Mouse (Mus musculus) heart, embryonic 16.5 days (tissue): ENCODE data around the gene Nme7. TPM values are rescaled to one million over a fixed set of nuclear protein-coding genes. Genes with fewer than 3 reads are reported as not detected.

ENCODE experiments used
- ATAC-seq: fragments of 200-750 bp; cut with Nextera tagmentation; replicated peaks from 2 replicates; pipeline ENCODE4 v1.8.0; 2017; ENCODE audit warnings: moderate number of reproducible peaks; ENCODE audit not compliant: insufficient read depth, low FRiP score; ENCODE audit errors: extremely low read depth
- H3K27ac ChIP-seq: fragments of 300-500 bp; sonication (generic); 2 replicates; pipeline ENCODE4 v1.5.1; 2014; ENCODE audit warnings: mild to moderate bottlenecking, low read length, control low read depth, moderate library complexity
- H3K27me3 ChIP-seq: fragments of 300-500 bp; sonication (generic); 2 replicates; pipeline ENCODE4 v1.6.1; 2014; ENCODE audit warnings: low read length, mixed read lengths; ENCODE audit not compliant: control insufficient read depth, insufficient read depth
- H3K36me3 ChIP-seq: fragments of 300-500 bp; sonication (generic); 2 replicates; pipeline ENCODE4 v1.6.1; 2014; ENCODE audit not compliant: control insufficient read depth, insufficient read depth
- H3K4me1 ChIP-seq: fragments of 300-500 bp; sonication (generic); 2 replicates; pipeline ENCODE4 v1.6.1; 2014; ENCODE audit warnings: low read length, mixed read lengths; ENCODE audit not compliant: control insufficient read depth, insufficient read depth
- H3K4me2 ChIP-seq: fragments of 300-500 bp; sonication (generic); 2 replicates; pipeline ENCODE4 v1.6.1; 2014; ENCODE audit warnings: low read depth, mild to moderate bottlenecking, control low read depth, low read length
- H3K4me3 ChIP-seq: fragments of 300-500 bp; sonication (generic); 2 replicates; pipeline ENCODE4 v1.5.1; 2014; ENCODE audit warnings: mild to moderate bottlenecking, control low read depth, low read length
- H3K9ac ChIP-seq: fragments of 300-500 bp; sonication (generic); 2 replicates; pipeline ENCODE4 v1.6.1; 2014; ENCODE audit warnings: low read length, control low read depth
- H3K9me3 ChIP-seq: fragments of 300-500 bp; sonication (generic); replicated peaks from 2 replicates; pipeline ENCODE4 v1.6.1; 2016; ENCODE audit warnings: low read length; ENCODE audit not compliant: control insufficient read depth
- WGBS: fragments of 180-500 bp; shearing (Covaris S2); extraction: QIAGEN DNeasy Blood & Tissue Kit; methylation state at CpG from one replicate; pipeline ENCODE4 v1.1.7; 2014; 5-methylcytosine and 5-hydroxymethylcytosine counted together
- polyA plus RNA-seq: library from polyadenylated mRNA; unstranded; fragments of >200 nt; fragmentation: Nextera tagmentation; extraction: Ambion mirVana; gene quantifications from 2 replicates; pipeline ENCODE4 v1.2.1, GENCODE M21; 2015

Nme7 gene
- polyA plus RNA-seq, 1 experiment from 2014 or later: 21.9 TPM

DNA sequence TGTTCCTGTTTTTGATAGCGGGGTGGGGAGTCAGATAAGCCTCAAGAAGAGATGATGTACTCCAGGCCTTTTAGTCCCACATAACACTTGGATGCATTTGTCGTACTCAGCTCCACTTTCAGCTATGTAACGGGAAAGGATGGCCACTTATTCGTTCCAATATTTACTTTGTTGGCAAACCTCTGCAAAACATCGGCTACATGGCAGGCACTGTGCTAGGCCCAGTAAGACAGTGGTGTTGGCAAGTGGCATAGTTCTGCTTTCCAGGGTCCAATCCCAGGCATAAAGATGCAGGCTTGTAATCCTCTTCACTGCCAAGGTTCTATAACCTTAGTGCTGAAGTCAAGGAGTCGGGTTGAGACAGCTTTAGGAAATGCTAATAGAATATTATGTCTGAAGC lies 170.4 kb downstream of the Nme7 start:
- H3K4me2 ChIP-seq: peak overlapping the region; percentile 19; the same call in 1 of the 2 replicates
- 29% methylated on average over 6 of the region's 6 CpGs for WGBS
- H3K4me1 ChIP-seq: peaks cover 17% of the 10 kb centered on the region
- no peaks in the 10 kb centered on the region for H3K36me3 ChIP-seq
- H3K27ac ChIP-seq: peak overlapping the region; percentile 78
- H3K9me3 ChIP-seq: no peaks in the 10 kb centered on the region
- H3K4me3 ChIP-seq: no peak overlapping the region
- H3K9ac ChIP-seq: no peak overlapping the region
- 0 out of 2 replicates have a peak, but pooled peaks have one; percentile 16 for ATAC-seq
- H3K27me3 ChIP-seq: no peaks in the 10 kb centered on the region

- Histone ChIP-seq H3K4me3 (no peak overlapping the region), H3K36me3 (no peaks in the 10 kb centered on the region), H3K9me3 (no peaks in the 10 kb centered on the region), H3K9ac (no peak overlapping the region), H3K27me3 (no peaks in the 10 kb centered on the region), H3K4me1 (peaks cover 17% of the 10 kb centered on the region), H3K4me2 (peak overlapping the region; percentile 19), H3K27ac (peak overlapping the region; percentile 78)
- ATAC-seq: peak; percentile 88
- WGBS: 22% methylated on average over 7 of the region's 7 CpGs
These were observed 171.0 kb downstream of the Nme7 start for GRCm38 (mm10) chr1:164474778-164475511.

GRCm38 (mm10) chr1:164475895-164476294 lies 172.0 kb downstream of the Nme7 start:
- Histone ChIP-seq H3K4me3 (no peak overlapping the region), H3K9ac (no peak overlapping the region), H3K4me2 (no peak overlapping the region), H3K36me3 (no peaks in the 10 kb centered on the region), H3K4me1 (peaks cover 17% of the 10 kb centered on the region), H3K27me3 (no peaks in the 10 kb centered on the region), H3K27ac (no peak overlapping the region), H3K9me3 (no peaks in the 10 kb centered on the region)
- 86% methylated on average over 4 of the region's 4 CpGs for WGBS
- ATAC-seq: no peak

DNA sequence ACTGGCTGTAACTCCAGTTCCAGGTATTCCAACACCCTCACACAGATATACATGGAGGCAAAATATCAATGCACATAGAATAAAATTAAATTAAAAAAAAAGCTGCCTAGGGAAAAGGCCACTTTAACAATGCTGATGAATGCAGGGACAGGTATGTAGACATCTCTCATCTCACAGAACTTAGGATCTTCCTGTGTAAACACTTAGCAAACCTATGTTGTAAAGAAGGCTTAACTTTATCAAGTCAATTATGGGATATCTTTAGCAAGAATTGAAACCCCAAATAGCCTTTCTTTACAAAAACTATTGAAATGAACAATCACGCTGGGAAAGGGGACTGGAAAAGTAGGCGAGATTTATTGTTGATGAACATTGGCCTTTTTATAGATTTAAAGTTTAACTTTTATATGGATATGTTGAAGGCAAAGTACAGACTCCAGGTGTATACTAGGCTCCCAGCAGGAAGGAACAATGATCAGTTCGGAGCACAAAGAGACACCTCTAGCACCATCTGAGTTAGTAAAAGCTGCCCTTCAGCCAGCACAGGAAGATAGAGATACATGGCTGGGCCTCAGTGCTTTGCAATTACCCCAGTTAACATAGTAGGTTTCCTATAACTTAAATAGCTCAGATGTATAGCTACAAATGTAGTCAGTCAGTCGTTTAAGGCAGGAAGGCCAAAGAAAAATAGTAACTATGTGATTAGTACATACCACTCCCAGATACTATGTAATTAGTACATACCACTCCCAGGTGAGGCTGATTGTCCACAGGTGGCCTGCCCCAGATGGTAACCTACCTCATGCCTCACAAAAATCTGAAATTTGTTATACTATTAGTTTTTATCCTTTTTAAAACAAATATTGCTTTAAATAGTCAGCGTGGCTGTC lies 177.1 kb downstream of the Nme7 start:
- H3K4me1 ChIP-seq: no peaks in the 10 kb centered on the region
- no peaks in the 10 kb centered on the region for H3K27me3 ChIP-seq
- H3K9me3 ChIP-seq: no peaks in the 10 kb centered on the region
- no peaks in the 10 kb centered on the region for H3K36me3 ChIP-seq
- WGBS: 79% methylated on average over 5 of the region's 5 CpGs
- no peak for ATAC-seq
- H3K9ac ChIP-seq: no peak overlapping the region
- no peak overlapping the region for H3K4me2 ChIP-seq
- no peak overlapping the region for H3K27ac ChIP-seq
- H3K4me3 ChIP-seq: no peak overlapping the region

- Histone ChIP-seq H3K4me1 (no peaks in the 10 kb centered on the region), H3K36me3 (no peaks in the 10 kb centered on the region), H3K4me2 (no peak overlapping the region), H3K9me3 (no peaks in the 10 kb centered on the region), H3K27ac (no peak overlapping the region), H3K27me3 (no peaks in the 10 kb centered on the region), H3K4me3 (no peak overlapping the region), H3K9ac (no peak overlapping the region)
- 53% methylated on average over 9 of the region's 9 CpGs for WGBS
- ATAC-seq: no peak
These were observed 177.9 kb downstream of the Nme7 start for GRCm38 (mm10) chr1:164481645-164482354.

GRCm38 (mm10) chr1:164482833-164483232 lies 178.9 kb downstream of the Nme7 start:
- Histone ChIP-seq H3K4me3 (no peak overlapping the region), H3K27ac (no peak overlapping the region), H3K9me3 (no peaks in the 10 kb centered on the region), H3K27me3 (no peaks in the 10 kb centered on the region), H3K4me1 (no peaks in the 10 kb centered on the region), H3K36me3 (no peaks in the 10 kb centered on the region), H3K9ac (no peak overlapping the region), H3K4me2 (no peak overlapping the region)
- ATAC-seq: no peak
- 85% methylated on average over 3 of the region's 3 CpGs for WGBS

- ATAC-seq: no peak
- no peak overlapping the region for H3K9ac ChIP-seq
- no peak overlapping the region for H3K27ac ChIP-seq
- no peak overlapping the region for H3K4me2 ChIP-seq
- H3K4me1 ChIP-seq: no peaks in the 10 kb centered on the region
- no peaks in the 10 kb centered on the region for H3K36me3 ChIP-seq
- no peaks in the 10 kb centered on the region for H3K9me3 ChIP-seq
- no peak overlapping the region for H3K4me3 ChIP-seq
- no peaks in the 10 kb centered on the region for H3K27me3 ChIP-seq
These were observed 179.8 kb downstream of the Nme7 start for GRCm38 (mm10) chr1:164483728-164484127.
